Mouse (Mus musculus) heart, adult 9 months (tissue): ENCODE results near the gene Ptchd3.

ENCODE experiments used
- DNase-seq, 2 experiments: peaks; one replicate each; pipeline ENCODE4 v3.0.0; 2022; ENCODE audit warnings: low spot score in 2 of 2

Ptchd3 gene

DNA sequence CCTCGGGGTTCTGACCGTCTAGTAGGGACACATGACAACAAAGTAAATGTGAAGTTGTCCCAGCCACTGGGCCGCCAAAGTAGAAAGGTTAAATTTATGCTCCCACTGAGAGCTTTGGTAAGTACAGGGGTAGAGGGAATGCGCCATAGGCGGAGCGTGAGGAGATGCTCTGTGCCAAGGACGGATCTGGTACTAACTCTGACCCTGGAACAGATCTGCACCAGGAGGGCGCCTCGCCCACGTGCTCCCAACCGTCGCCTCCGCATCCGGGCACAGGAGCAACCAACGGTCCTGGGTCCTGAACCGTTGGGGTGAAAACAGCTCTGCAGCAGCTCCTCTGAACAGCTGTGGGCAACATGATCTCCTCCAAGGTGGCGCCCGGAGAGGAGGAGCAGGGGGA is at the start of gene Ptchd3:
Gene Ptchd3, plus strand, starts transcription at position 301 of the 400 bp plus-strand sequence.
- DNase-seq: no peak

DNA sequence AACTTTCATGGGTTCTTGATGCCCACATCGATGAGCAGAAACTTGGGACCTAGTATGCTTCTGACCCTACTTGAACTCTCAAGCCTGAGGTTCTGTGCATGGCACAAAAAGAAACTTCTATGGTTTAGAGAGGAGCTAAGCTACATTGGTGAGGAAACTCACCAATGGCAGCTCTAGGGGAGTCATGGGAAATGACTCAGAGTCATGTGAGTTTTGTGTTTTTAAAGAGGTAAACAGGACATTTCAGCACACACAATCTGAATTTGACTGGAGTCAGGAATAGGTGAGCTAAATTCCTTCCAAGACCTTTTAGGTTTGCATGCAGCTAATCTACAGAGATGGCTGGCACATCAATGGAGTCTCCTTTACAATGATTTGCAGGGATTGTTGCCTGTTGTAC is 48.2 kb upstream of the Ptchd3 start:
- DNase-seq: no peak

DNA sequence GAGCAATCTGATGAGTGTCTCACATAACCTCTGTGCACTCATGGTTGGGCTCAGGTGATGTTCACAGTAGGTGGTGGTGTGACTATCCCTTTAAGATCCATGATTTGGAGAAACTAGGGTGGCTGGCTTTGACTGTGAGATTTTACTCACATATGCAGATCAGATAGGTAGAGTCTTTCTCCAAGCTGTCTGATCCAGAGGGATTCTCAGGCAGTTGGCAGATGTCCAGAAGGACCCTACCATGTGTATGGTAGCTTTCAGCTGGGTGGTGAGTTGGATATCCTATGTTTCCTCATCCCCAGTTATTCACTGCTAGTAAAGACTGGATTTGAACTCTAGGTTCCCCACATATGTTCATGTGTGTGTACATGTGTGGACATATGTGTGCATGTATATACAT is 42.6 kb upstream of the Ptchd3 start:
- no peak for DNase-seq

DNA sequence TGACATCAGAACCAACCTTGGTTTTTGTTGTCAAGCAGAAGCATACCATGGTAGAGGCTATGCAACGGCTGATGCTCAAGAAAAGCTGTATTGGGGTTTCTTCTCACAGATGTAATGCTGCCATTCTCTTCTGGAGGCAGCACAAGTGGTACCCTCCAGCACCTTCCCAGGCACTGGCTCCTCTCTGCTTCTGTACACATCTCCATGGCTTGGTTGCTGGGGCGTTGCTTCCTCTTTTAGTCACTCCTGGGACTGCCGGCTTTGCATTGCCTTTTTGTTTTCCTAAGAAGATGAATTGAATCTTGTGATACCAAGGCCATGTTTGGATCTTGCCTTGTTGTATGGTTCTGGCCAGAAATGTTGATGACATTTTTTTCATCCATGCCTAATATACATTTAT is 40.5 kb upstream of the Ptchd3 start:
- no peak for DNase-seq

DNA sequence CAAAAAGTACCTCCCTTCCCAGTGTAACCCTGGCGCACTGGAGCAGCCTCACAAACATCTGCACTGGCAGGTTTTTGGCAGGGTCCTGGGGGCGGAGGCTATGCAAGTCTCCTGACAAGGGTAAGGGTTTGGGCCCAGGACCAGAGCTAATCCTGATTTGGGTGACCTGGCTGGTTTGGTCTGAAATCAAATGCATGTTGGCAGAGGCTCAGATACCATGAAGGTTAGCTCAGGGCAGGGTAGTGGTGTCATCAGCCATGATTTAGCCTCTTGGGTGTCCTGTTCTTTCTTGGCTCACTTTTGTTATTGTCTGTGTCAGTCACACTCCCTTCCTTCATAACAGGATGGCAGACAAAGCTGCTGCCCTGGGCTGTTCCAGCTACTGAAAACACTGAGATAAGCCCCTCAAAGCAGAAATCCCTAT is 39.4 kb upstream of the Ptchd3 start:
- peak; percentile 80 to 88 for DNase-seq

DNA sequence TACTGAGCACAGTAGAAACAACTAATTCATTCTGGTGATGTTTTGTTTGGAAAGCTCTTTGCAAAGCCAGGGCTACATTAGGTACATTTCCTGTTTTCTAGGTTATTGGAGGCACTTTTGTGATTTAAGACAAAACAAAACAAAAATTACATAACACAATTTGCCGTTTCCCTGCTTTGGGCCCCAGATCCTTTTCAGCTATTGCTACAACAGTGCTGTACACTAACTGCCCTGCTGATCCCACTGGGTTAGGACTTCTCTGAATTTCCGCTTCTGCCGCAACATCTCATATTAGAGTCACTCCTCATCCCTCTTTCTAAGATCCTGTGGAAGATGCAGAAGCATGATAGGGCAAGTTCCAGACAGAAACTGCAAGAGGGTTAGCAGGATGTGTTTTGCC is 38.6 kb upstream of the Ptchd3 start:
- no peak for DNase-seq

DNA sequence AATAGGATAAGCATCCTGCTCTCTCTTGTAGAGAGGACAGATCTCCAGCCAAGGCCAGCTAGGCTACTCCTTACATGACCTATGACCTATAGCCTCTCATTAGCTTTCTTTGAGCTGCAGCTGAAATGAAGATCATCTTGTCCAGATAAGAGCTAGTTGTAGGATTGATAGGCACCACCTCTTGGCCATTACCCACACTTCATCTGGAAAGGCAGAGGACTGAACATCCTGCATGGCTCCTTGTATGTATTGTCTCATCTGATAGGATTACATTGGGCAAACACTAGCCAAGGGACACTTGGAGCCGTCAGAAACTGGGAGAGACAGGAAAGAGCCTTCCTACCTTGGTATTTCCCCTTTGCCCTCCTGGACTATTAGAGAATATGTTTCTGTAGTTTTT is 38.1 kb upstream of the Ptchd3 start:
- no peak for DNase-seq

DNA sequence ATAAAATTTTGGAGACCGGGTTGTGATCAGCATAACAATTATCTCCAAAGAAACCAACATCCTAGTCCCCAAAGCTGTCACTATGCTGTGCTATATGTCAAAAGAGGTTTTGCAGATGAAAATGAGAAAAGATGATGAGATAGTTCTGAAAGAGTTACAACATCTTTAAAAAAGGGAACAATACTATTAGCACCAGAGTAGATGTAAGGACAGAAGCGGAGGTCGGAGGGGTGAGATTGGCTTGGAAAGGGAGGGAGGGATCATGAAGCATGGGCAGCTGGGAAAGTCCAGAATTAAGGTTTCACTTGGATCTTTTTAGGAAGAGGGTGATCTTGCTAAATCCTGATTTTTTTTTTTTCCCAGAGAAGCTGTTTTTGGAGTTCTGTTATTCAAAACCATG is 36.5 kb upstream of the Ptchd3 start:
- no peak for DNase-seq

DNA sequence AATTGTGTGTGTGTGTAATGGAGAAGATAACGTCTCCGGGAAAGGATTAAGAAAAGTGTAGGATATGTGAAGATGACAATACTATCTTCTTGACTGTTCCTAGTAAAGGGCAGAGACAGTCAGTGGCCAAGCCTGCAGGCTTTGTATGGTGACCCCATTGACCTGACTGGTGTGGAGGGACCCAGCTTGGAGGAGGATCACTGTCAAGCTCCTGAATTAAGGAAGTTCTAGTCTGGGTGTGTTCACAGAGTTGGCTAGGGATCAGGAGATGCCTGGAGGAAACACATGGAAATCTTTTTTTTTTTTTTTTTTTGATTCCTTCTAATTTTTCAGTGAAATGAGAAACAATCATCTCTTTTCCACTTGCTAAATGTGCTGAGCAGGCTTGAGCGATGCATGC is 35.9 kb upstream of the Ptchd3 start:
- no peak for DNase-seq

DNA sequence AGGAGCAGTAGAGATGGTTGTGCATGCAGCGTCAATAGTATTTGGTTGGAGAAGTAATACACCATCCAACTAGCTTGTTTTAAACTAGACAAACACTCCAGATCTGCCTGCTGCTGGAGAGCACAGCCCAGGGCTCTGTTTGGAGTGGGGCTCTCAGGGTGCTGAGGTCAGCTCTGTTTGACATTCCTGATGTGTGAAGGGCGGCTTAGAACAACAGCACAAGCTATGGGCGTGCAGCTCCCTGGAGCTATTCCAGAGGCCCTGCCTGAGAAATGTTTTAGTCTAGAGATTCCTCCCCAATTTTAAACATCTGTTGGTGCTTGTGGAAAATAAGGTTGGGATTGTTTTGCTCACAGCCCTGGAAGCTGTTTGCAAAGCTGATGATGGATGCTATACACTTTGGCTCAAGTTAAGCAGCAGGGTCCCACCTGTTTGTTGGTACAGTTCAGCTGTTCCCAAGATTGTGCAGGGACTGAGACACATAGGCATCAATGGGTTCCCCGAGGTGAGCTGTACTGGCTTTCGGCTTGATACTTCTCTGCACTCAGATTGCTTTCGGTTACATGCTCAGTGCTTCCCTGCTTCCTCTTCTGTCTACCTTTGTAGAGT is 35.4 kb upstream of the Ptchd3 start:
- peak; percentile 42 to 48 for DNase-seq

DNA sequence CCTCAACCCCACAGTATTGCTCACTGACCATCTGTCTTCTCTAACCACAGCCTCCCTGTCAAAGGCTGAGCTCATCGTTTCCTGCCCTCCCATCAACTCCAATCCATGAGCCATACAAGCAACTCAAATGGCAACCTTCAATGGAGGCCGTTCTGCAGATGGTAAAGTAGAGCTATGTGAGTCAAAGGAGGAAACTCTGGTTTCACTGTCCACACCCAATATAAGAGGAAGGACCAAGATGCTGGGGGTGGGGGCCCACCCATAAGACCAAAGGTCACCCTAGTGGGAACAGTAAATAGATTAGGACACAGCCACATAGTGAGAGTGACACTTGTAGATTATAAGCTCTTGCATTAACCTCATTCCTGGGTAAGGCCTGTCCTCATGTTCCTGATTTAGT is 34.1 kb upstream of the Ptchd3 start:
- DNase-seq: peak in 1 of 2 experiments; percentile 25

DNA sequence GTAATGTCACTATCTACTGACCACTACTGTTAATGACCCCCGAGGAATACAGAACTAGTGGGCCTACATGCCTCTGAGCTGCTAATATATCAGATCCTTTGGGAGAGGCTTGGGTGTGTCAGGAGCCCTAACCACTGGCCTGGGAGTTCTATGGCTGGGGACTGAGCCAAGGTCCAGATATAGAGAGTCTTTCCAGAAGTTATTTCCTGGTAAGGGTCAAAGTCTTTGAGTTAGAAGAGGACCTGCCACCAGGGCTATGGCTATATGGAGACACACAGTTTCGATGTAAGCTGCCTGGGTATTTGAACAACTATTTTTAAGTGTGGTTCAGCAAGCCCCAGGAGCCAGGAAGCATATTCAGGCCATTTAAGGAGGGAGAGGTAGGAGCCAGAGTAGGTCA is 31.5 kb upstream of the Ptchd3 start:
- no peak for DNase-seq

DNA sequence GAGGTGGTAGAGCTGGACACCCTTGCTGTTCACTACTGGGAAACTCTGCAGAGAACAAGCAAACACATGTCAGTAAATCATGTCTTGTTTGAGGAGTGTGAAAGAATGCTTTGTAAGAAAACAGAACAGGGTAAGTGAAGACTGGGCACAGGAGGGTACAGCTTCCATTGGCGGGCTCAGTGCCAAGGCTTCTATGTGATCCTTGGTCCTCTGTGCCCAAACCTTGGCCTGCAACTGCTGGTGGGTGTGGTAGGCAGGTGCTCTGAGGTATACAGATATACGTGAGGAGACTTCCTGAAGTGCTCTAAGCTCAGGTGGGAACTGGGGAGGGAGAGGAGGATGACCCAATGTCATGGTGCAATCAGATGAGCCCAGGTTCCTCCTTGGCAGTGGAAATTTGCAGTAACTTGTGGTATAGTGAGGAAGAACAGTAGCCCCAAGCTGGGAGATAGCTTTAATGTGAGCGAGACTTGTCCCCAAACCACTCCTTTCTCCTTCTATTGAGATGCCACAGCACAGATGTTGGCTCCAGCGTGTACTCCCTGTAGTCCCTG is 30.2 kb upstream of the Ptchd3 start:
- no peak for DNase-seq

DNA sequence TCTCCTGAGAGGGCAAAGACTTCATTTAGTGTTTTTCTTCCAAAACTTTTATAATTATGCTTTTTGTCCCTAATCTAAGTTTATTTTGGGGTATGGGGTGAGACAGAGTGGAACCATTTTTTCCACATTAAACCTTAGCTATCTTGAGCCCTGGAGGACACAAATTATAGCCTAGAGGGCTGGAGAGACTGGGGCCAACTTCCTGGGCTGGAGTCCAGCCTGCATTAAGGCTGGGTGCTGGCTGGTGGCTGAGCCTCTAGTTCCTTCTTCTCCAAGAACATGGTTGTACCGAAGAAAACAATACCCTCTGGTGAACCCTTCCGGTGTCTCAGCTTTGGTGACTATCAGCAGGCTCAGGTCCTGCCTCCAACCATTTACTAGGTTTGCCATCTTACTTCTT is 27.3 kb upstream of the Ptchd3 start:
- DNase-seq: no peak

DNA sequence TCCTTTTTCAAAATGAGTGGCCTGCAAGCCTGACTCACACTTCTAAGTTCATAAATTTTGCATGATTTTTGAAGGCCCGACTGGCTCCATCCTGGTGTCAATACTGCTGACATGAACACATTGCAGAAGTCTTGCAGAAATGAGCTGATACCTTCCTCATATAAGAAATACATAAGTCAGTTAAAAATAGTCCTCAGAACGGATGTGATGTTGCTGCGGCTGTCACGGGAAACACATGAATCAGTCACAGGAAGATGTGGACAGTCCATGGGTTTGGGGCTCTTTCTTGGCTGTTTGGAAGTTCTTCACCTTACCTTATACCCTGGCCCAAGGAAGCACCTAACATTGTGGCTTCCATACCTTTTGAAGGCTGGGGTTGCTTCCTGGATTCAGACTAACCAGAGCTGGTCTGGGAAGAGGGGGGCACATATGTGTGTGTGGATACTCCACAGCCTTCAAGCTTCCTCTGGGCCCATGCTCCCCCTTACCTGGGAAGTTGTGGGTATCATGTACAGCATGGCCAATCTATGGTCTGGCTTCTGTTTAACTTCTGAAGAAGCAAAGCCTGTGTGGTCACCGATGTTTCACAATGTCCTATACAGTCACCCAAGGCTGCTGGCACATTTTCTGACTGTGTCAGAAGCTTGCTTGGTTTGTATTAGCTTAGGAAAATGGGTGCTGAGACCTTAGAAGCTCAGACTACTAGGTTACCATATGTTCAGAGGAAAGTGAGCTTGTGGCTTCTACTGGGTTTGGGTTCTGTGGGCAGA is 25.6 kb upstream of the Ptchd3 start:
- DNase-seq: peak; percentile 27 to 32

DNA sequence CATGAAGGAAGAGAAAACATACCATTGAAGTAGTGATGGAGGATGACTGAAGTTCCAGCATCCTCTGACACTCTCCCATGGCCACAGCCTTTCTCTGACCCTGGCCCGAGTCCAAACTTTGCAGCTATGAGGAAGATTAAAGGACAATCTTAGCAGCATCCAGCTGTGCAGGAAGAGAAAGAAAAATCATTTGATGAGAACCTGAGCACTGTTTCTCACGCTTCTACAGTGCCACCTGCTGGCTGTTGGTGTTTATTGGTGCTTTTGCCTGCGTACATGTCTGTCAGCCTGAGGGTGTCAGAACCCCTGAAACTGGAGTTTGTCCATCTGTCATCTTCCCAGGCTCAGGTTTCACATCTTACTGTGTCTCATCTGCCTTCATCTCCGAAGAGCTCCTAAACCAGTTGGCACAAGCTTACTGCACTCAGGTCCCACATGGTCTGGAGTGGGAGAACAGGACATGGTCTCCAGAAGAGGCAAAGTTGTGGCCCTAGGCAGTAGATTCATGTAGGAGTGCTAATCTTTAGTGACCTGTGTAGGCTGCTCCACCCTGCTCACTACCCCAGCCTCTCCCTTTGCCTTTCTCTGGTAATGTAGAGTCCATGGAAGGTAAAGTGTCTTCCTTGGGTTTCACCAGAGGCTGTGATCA is 21.7 kb upstream of the Ptchd3 start:
- DNase-seq: peak; percentile 48 to 83

DNA sequence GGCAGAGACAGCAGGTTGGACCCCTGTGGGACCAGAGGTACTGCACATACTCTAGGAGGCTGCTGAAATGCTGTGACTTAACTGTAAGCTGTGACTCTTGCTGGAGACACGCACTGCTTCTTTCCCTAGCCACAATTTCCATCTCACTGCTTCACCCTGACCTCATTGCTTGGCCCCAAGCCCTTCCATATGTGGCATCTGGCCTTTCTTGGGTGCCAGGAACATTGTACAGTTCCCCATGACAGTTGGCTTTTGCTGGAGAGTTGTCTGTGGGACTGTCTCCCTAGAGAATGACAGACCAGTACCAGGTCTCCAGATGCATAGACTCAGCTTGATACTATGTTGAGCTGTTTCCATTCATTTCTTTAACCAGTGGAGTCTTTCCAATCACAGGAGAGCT is 21.2 kb upstream of the Ptchd3 start:
- DNase-seq: no peak

DNA sequence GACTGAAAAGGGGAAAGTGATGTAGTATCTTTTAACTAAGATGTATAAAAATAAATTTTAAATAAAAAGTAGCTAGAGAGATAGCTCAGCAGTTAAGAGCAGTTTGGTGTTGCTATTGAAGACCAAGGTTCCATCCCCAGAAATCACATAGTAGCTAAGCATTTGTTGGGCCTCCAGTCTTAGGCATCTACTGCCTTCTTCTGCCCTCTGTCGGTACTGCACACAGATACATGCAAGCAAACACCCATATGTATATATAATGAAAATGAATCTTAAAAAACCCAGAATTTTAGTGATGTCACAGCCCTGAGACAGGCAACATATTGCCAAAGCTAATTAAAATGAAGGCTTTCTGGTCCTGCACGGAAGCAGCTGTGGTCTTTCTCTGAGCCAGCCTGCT is 15.9 kb downstream of the Ptchd3 start:
- DNase-seq: no peak

DNA sequence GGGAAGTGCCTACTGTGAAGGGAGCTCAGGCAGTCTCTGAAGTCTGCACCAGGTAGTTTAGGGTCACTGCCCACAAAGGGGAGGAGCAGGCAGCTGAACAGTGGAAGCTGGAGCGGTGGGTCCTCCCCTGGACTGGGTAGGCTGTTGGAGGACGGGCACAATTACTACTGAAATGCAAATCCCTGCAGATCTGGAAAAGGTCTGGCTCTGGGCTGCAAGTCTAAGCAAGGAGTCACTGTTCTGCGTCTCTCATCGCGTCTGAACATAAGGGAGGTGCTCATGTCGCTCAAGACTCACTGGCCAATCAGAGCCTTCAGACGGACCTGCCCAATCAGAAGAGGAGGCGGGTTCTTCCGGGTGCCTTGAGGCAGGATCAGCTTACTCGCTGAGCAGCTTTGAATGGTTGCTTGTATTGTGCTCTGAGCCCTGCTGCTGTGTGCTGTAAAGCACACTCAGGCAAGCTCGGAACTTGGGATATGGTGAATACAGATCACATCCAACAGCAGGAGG is 17.8 kb downstream of the Ptchd3 start:
- DNase-seq: peak; percentile 13 to 47
